Mouse (Mus musculus) liver, postnatal 0 days (tissue): Measurements from ENCODE around the gene Ube2m. TPM values are rescaled to one million over a fixed set of nuclear protein-coding genes. Genes with fewer than 3 reads are reported as not detected.

Experiments used
- ATAC-seq: fragments of 200-750 bp; cut with Nextera tagmentation; 2 replicates; pipeline ENCODE4 v1.8.0; 2017; ENCODE audit warnings: mild to moderate bottlenecking, moderate library complexity
- DNase-seq: peaks from one replicate; pipeline ENCODE4 v3.0.0-alpha.2; 2016
- H3K27ac ChIP-seq: fragments of 300-500 bp; sonication (generic); 2 replicates; pipeline ENCODE4 v1.5.1; 2014; ENCODE audit warnings: antibody characterized with exemption, moderate library complexity, mild to moderate bottlenecking, low read depth
- H3K27me3 ChIP-seq: fragments of 300-500 bp; sonication (generic); 2 replicates; pipeline ENCODE4 v1.6.1; 2014; ENCODE audit warnings: low read length, control low read depth, mixed read lengths; ENCODE audit not compliant: insufficient read depth
- H3K36me3 ChIP-seq: fragments of 300-500 bp; sonication (generic); replicated peaks from 2 replicates; pipeline ENCODE4 v1.6.1; 2014; ENCODE audit warnings: mild to moderate bottlenecking, control low read depth, low read length, moderate library complexity, mixed read lengths; ENCODE audit not compliant: insufficient read depth
- H3K4me1 ChIP-seq: fragments of 300-500 bp; sonication (generic); 2 replicates; pipeline ENCODE4 v1.6.1; 2014; ENCODE audit warnings: antibody characterized with exemption, mild to moderate bottlenecking, control low read depth; ENCODE audit not compliant: insufficient read depth
- H3K4me2 ChIP-seq: fragments of 300-500 bp; sonication (generic); 2 replicates; pipeline ENCODE4 v1.6.1; 2014; ENCODE audit warnings: low read depth, mild to moderate bottlenecking, low read length, moderate library complexity, mixed read lengths
- H3K4me3 ChIP-seq: fragments of 300-500 bp; sonication (generic); 2 replicates; pipeline ENCODE4 v1.5.1; 2014; ENCODE audit warnings: low read depth, low read length
- H3K9ac ChIP-seq: fragments of 300-500 bp; sonication (generic); replicated peaks from 2 replicates; pipeline ENCODE4 v1.6.1; 2014; ENCODE audit warnings: mild to moderate bottlenecking, moderate library complexity
- H3K9me3 ChIP-seq: fragments of 300-500 bp; sonication (generic); 2 replicates; pipeline ENCODE4 v1.6.1; 2016; ENCODE audit warnings: mild to moderate bottlenecking, control low read depth, low read length, mixed read lengths
- CTCF ChIP-seq: sonication (generic); IDR thresholded peaks from 2 replicates; pipeline ENCODE4 v1.5.1; 2016; ENCODE audit warnings: antibody characterized with exemption, low read depth
- EP300 ChIP-seq: IDR thresholded peaks from 2 replicates; pipeline ENCODE4 v1.6.1; 2016; ENCODE audit warnings: antibody characterized with exemption, low read depth, mild to moderate bottlenecking
- WGBS: fragments of 180-500 bp; shearing (Covaris S2); extraction: QIAGEN DNeasy Blood & Tissue Kit; methylation state at CpG from one replicate; pipeline ENCODE4 v1.1.7; 2014; ENCODE audit not compliant: insufficient replicate concordance; 5-methylcytosine and 5-hydroxymethylcytosine counted together
- polyA plus RNA-seq: library from polyadenylated mRNA; unstranded; fragments of >200 nt; fragmentation: Nextera tagmentation; extraction: Ambion mirVana; gene quantifications from 2 replicates; pipeline ENCODE4 v1.2.1, GENCODE M21; 2015

Ube2m gene
- polyA plus RNA-seq, 1 experiment from 2014 or later, result 53.8 TPM

- peaks cover 4% of the 10 kb centered on the region for H3K4me1 ChIP-seq
- H3K4me2 ChIP-seq, result no peak overlapping the region
- no peaks in the 10 kb centered on the region for H3K9me3 ChIP-seq
- H3K4me3 ChIP-seq, result no peak overlapping the region
- no peaks in the 10 kb centered on the region; the same call in 1 of the 2 replicates for H3K36me3 ChIP-seq
- H3K9ac ChIP-seq, result no peak overlapping the region
- peak; percentile 73 for ATAC-seq
- no peak for DNase-seq
- no peaks in the 10 kb centered on the region for H3K27me3 ChIP-seq
- 62% methylated on average over 8 of the region's 8 CpGs for WGBS
- TF ChIP-seq CTCF, result no peak
- TF ChIP-seq EP300, result 0 out of 2 replicates have a peak, but pooled peaks have one; percentile 20
- peak overlapping the region; percentile 1; the same call in 1 of the 2 replicates for H3K27ac ChIP-seq
Measured at GRCm38 (mm10) chr7:12987409-12988189, 50.5 kb downstream of the Ube2m start.

GRCm38 (mm10) chr7:12986906-12987305 lies 51.2 kb downstream of the Ube2m start:
- H3K4me1 ChIP-seq, result peaks cover 4% of the 10 kb centered on the region
- no peaks in the 10 kb centered on the region for H3K9me3 ChIP-seq
- ATAC-seq (no peak), DNase-seq (no peak)
- 0 out of 2 replicates have a peak overlapping the region, but pooled peaks have one; percentile 1 for H3K27ac ChIP-seq
- H3K27me3 ChIP-seq, result no peaks in the 10 kb centered on the region
- no peaks in the 10 kb centered on the region; the same call in 1 of the 2 replicates for H3K36me3 ChIP-seq
- no peak overlapping the region for H3K9ac ChIP-seq
- TF ChIP-seq EP300 (no peak), CTCF (no peak)
- no peak overlapping the region for H3K4me2 ChIP-seq
- no peak overlapping the region for H3K4me3 ChIP-seq
- WGBS, result 79% methylated on average over 8 of the region's 8 CpGs

GRCm38 (mm10) chr7:12985724-12986123 lies 52.4 kb downstream of the Ube2m start:
- H3K9ac ChIP-seq, result no peak overlapping the region
- DNase-seq, result no peak
- H3K9me3 ChIP-seq, result no peaks in the 10 kb centered on the region
- no peak overlapping the region for H3K4me3 ChIP-seq
- peak; percentile 54 for ATAC-seq
- H3K4me2 ChIP-seq, result no peak overlapping the region
- H3K36me3 ChIP-seq, result no peaks in the 10 kb centered on the region; the same call in 1 of the 2 replicates
- H3K27me3 ChIP-seq, result no peaks in the 10 kb centered on the region
- H3K27ac ChIP-seq, result no peak overlapping the region
- WGBS, result 62% methylated on average over 1 of the region's 1 CpGs
- H3K4me1 ChIP-seq, result peaks cover 4% of the 10 kb centered on the region
- no peak for TF ChIP-seq CTCF
- no peak; the same call in 1 of the 2 replicates for TF ChIP-seq EP300

Other genes starting within 250 kb of the Ube2m start
- 0.04 and 0.13 TPM in 2 replicates for gene Zscan18, start 234.6 kb downstream of the Ube2m start, polyA plus RNA-seq
- gene Zfp329, start 219.4 kb downstream of the Ube2m start, polyA plus RNA-seq, result 1.2 and 2.1 TPM in 2 replicates
- 8.1 and 8.5 TPM in 2 replicates for gene Zfp110, start 203.5 kb downstream of the Ube2m start, polyA plus RNA-seq
- gene Zfp128, start 157.1 kb downstream of the Ube2m start, polyA plus RNA-seq, result 0.61 and 0.65 TPM in 2 replicates
- gene Zscan22, start 140.5 kb downstream of the Ube2m start, polyA plus RNA-seq, result 2.3 and 2.5 TPM in 2 replicates
- 556 and 564 TPM in 2 replicates for gene Rps5, start 116.0 kb downstream of the Ube2m start, polyA plus RNA-seq
- gene Rnf225, start 110.9 kb downstream of the Ube2m start, polyA plus RNA-seq, result 0.05 TPM in 2 replicates
- 1.5 and 1.9 TPM in 2 replicates for gene Zfp324, start 72.4 kb downstream of the Ube2m start, polyA plus RNA-seq
- gene Zfp446, start 60.4 kb downstream of the Ube2m start, polyA plus RNA-seq, result 1.6 and 1.8 TPM in 2 replicates
- gene Slc27a5, start 40.1 kb downstream of the Ube2m start, polyA plus RNA-seq, result 103 and 122 TPM in 2 replicates
- gene Trim28, start 39.2 kb downstream of the Ube2m start, polyA plus RNA-seq, result 56.0 and 59.1 TPM in 2 replicates
- gene Zbtb45, start 28.2 kb downstream of the Ube2m start, polyA plus RNA-seq, result 5.6 and 7.2 TPM in 2 replicates
- gene Chmp2a, start 3.5 kb downstream of the Ube2m start, polyA plus RNA-seq, result 132 TPM in 2 replicates
- 0.26 and 0.29 TPM in 2 replicates for gene Mzf1, start 16.5 kb upstream of the Ube2m start, polyA plus RNA-seq
- not detected in 2 replicates for gene Vmn1r85, start 56.9 kb upstream of the Ube2m start, polyA plus RNA-seq
- gene Vmn1r86, start 81.6 kb upstream of the Ube2m start, polyA plus RNA-seq, result not detected in 2 replicates
- not detected in 2 replicates for gene Vmn1r87, start 101.9 kb upstream of the Ube2m start, polyA plus RNA-seq
- 0.01 TPM in 1 of 2 replicates, not detected in the other for gene Vmn1r88, start 121.3 kb upstream of the Ube2m start, polyA plus RNA-seq
- gene Vmn1r89, start 174.7 kb upstream of the Ube2m start, polyA plus RNA-seq, result not detected in 2 replicates
- 50.9 and 60.5 TPM in 2 replicates for gene Lig1, start 239.0 kb upstream of the Ube2m start, polyA plus RNA-seq
- gene Zswim9, start 240.4 kb upstream of the Ube2m start, polyA plus RNA-seq, result 1.5 and 1.7 TPM in 2 replicates